Mouse (Mus musculus): ENCODE results near the gene Khnyn. TPM values are rescaled to one million over a fixed set of nuclear protein-coding genes. Genes with fewer than 3 reads are reported as not detected.

Khnyn gene
- polyA plus RNA-seq, 1 experiment from 2014 or later = 20.5 TPM

DNA sequence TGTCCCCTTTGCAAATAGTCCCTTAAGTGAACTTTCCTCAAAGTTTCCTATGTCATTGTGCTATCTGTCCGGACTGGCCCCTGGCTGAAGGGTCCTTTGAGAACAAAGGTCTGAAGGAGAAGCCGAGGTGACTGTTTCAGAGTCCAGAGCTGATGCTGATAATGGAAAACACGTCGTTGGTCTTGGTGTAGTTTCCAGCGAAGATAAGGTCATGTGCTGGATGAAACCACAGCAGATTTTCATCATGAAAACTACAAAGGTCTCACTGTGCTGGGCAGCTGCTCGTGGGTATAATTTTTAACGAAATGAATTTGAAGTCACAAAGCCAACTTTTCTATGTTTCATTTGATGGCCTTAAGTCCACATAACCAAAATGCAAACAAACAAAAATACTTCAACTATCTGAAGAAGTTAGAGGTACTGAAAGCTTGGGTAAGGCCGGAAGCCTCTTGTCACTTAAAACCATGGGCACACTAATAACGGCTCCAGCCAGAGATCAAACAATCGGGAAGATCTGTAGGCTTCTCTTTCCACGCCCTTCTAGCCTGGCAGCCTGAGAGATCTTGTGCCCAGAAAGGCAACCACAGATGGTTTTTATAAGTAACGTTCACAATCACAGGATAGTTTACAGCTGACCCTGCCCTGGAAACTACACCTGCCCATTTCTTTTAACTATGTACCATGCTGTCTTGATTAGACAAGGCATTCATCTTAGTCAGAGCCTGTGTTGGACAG lies 44.7 kb downstream of the Khnyn start:
- Histone ChIP-seq H3K4me2 (no peak overlapping the region), H3K4me3 (no peak overlapping the region), H3K4me1 (peaks cover 7% of the 10 kb centered on the region; the same call in 1 of the 2 replicates), H3K27ac (no peak overlapping the region), H3K27me3 (no peaks in the 10 kb centered on the region), H3K36me3 (no peaks in the 10 kb centered on the region), H3K9ac (no peak overlapping the region), H3K9me3 (no peaks in the 10 kb centered on the region)
- no peak for ATAC-seq (ENCODE audit: insufficient number of reproducible peaks, low FRiP score, low TSS enrichment, low read depth)
- 29% methylated on average over 12 of the region's 12 CpGs for WGBS

- 0 out of 2 replicates have a peak, but pooled peaks have one; percentile 24 for ATAC-seq (ENCODE audit: insufficient number of reproducible peaks, low FRiP score, low TSS enrichment, low read depth)
- Histone ChIP-seq H3K27me3 (no peaks in the 10 kb centered on the region), H3K36me3 (no peaks in the 10 kb centered on the region), H3K4me1 (peaks cover 7% of the 10 kb centered on the region; the same call in 1 of the 2 replicates), H3K4me2 (no peak overlapping the region), H3K4me3 (no peak overlapping the region), H3K9ac (no peak overlapping the region), H3K27ac (no peak overlapping the region), H3K9me3 (no peaks in the 10 kb centered on the region)
- WGBS = 15% methylated on average over 7 of the region's 7 CpGs
Measured at GRCm38 (mm10) chr14:55933586-55933985, 48.8 kb downstream of the Khnyn start.

DNA sequence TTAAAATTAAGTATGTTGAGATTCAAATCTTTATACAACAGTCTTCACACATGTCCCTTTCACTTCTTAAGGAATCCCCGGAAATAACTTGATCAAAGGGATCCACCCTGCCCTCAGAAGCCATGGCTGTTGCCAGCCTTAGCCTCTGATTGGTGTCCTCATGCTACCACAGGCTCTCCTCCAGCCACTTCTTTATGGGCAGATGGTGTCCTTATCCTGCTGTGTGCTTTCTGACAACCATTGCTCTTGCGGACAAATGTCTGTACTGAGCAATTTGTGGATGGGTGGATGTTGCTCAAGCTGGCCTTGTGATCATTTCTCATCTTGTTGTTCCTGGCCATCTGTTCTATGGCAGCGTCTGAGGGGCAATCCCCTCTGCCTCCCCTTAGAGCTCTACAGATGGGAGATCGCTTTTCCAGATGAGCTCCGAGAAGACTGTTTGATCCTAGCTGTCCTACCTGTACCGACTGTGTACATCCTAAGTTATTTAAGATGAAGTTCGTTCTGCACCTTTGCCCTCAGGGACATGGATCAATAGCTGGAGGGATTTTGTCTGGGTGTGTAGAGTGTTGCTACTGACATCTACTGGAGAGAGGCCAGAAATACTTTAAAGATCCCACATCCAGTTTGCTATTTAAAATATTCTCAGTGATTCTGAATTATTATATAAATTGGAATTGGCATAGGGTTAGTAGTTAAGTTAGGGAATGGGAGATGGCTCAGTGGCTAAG lies 55.5 kb downstream of the Khnyn start:
- Histone ChIP-seq H3K9ac (no peak overlapping the region), H3K36me3 (no peaks in the 10 kb centered on the region), H3K4me3 (no peak overlapping the region), H3K27ac (no peak overlapping the region), H3K27me3 (0 out of 2 replicates have a peak, but pooled peaks cover 3% of the 10 kb centered on the region), H3K9me3 (no peaks in the 10 kb centered on the region), H3K4me2 (no peak overlapping the region), H3K4me1 (no peaks in the 10 kb centered on the region)
- 25% methylated on average over 7 of the region's 7 CpGs for WGBS
- ATAC-seq (ENCODE audit: insufficient number of reproducible peaks, low FRiP score, low TSS enrichment, low read depth) = no peak

DNA sequence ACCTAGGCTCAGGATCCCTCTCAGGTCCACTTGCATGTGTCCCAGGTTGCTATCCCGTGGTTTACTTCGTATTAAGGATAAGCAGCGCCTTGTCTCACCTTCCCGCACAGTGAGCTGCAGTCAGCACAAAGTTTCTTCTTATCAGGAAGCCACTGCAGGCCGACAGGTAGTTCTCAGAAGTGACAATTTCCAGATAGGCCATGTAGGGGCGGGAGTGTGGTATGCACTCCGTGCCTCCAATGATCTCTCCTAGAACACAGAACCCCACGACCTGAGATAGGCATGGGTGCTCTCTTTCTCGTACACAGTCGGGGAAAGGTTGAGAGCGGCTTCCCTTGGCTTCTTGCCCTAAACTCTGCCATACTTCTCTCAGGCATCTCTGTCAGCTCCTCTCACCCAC lies 58.9 kb downstream of the Khnyn start:
- Histone ChIP-seq H3K9ac (no peak overlapping the region), H3K36me3 (no peaks in the 10 kb centered on the region), H3K9me3 (no peaks in the 10 kb centered on the region), H3K4me1 (no peaks in the 10 kb centered on the region), H3K4me2 (no peak overlapping the region), H3K4me3 (no peak overlapping the region), H3K27me3 (0 out of 2 replicates have a peak, but pooled peaks cover 3% of the 10 kb centered on the region), H3K27ac (no peak overlapping the region)
- 79% methylated on average over 11 of the region's 11 CpGs for WGBS
- no peak for ATAC-seq (ENCODE audit: insufficient number of reproducible peaks, low FRiP score, low TSS enrichment, low read depth)

DNA sequence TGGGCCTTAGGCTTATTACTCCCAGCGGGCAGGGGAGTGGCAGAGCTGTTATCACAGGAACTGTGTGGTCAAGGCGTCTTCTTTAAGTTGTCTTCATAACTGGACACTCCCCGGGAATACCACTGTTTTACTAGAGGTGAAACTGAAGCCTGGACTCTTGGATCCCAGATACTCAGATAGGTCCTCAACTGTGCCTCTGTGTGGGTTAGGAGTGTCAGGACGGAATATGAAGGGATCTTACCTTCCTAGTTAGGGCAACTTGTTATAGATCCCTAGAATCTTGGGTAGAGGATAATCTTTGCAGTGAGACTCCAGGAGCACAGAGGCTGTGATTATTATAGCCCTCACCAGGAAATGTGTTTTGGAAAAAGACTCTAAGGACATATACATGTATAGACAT lies 59.8 kb downstream of the Khnyn start, which contains the start of gene Cma1:
TSS of gene Cma1 (minus strand) at position 101 of the 400 bp plus-strand sequence.
- Histone ChIP-seq H3K27ac (no peak within 1 kb of the TSS), H3K4me3 (no peak within 1 kb of the TSS), H3K27me3 (0 out of 2 replicates have a peak, but pooled peaks cover 3% of the 10 kb centered on the region), H3K9ac (no peak within 1 kb of the TSS), H3K36me3 (no peaks in the 10 kb centered on the region), H3K4me1 (no peaks in the 10 kb centered on the region), H3K4me2 (no peak within 1 kb of the TSS), H3K9me3 (no peaks in the 10 kb centered on the region)
- 78% methylated on average over 4 of the region's 4 CpGs for WGBS
- ATAC-seq (ENCODE audit: insufficient number of reproducible peaks, low FRiP score, low TSS enrichment, low read depth) = no peak

DNA sequence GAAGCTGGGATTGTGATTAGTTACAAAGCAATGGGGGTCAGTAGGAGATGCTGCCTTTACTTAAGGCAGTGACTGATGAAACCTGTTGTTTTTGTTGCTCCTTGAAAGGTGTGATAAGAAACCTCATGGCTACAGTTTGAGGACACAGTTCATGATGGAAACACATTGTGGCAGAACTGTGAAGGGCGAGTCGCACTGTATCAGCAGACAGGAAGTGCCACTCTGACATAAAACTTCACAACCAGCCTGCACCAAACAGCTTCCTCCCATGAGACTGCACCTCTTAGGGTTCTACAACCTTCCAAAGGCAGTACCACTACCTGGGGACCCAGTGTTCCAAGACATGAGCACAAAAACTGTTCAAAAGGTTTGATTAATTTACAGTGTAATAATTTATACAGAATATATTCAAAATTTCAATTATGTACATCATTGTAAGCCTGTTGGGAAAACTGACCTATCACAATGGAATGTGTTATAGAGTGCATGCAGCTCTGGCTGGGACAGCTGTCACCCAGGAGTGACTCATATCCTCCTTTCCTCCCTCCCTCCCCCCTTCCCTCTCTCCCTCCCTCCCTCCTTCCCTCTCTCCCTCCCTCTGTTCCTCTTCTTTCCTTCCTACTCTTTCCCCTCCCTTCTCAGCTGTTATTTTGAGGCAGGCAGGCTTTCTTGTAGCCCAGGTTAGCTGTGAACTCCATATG lies 61.7 kb downstream of the Khnyn start:
- WGBS = 66% methylated on average over 2 of the region's 2 CpGs
- ATAC-seq (ENCODE audit: insufficient number of reproducible peaks, low FRiP score, low TSS enrichment, low read depth) = no peak
- H3K9ac ChIP-seq = no peak overlapping the region

More for the DNA sequence above, 61.7 kb downstream of the Khnyn start:
- Histone ChIP-seq H3K4me2 (no peak overlapping the region), H3K4me1 (no peaks in the 10 kb centered on the region), H3K9me3 (no peaks in the 10 kb centered on the region), H3K36me3 (no peaks in the 10 kb centered on the region), H3K4me3 (no peak overlapping the region), H3K27me3 (0 out of 2 replicates have a peak, but pooled peaks cover 3% of the 10 kb centered on the region), H3K27ac (no peak overlapping the region)

Other genes with a start within 250 kb of the Khnyn start
- gene Ipo4, start 249.0 kb upstream of the Khnyn start, polyA plus RNA-seq (2015; fragmentation: Nextera tagmentation; extraction: Ambion mirVana) = 107 and 125 TPM in 2 replicates
- 1.5 and 1.6 TPM in 2 replicates for gene Gm49378, start 247.1 kb upstream of the Khnyn start, polyA plus RNA-seq (2015; fragmentation: Nextera tagmentation; extraction: Ambion mirVana)
- gene Tm9sf1, start 241.1 kb upstream of the Khnyn start, polyA plus RNA-seq (2015; fragmentation: Nextera tagmentation; extraction: Ambion mirVana) = 115 and 124 TPM in 2 replicates
- gene Tssk4, start 234.8 kb upstream of the Khnyn start, polyA plus RNA-seq (2015; fragmentation: Nextera tagmentation; extraction: Ambion mirVana) = 1.0 and 1.1 TPM in 2 replicates
- 56.0 and 58.7 TPM in 2 replicates for gene Mdp1, start 224.4 kb upstream of the Khnyn start, polyA plus RNA-seq (2015; fragmentation: Nextera tagmentation; extraction: Ambion mirVana)
- gene Gmpr2, start 213.0 kb upstream of the Khnyn start, polyA plus RNA-seq (2015; fragmentation: Nextera tagmentation; extraction: Ambion mirVana) = 61.0 and 61.1 TPM in 2 replicates
- gene Nedd8, start 212.8 kb upstream of the Khnyn start, polyA plus RNA-seq (2015; fragmentation: Nextera tagmentation; extraction: Ambion mirVana) = 536 and 558 TPM in 2 replicates
- 31.5 and 33.3 TPM in 2 replicates for gene Tinf2, start 203.1 kb upstream of the Khnyn start, polyA plus RNA-seq (2015; fragmentation: Nextera tagmentation; extraction: Ambion mirVana)
- gene Tgm1, start 171.0 kb upstream of the Khnyn start, polyA plus RNA-seq (2015; fragmentation: Nextera tagmentation; extraction: Ambion mirVana) = 47.8 and 48.0 TPM in 2 replicates
- gene Rabggta, start 162.7 kb upstream of the Khnyn start, polyA plus RNA-seq (2015; fragmentation: Nextera tagmentation; extraction: Ambion mirVana) = 29.4 and 31.3 TPM in 2 replicates
- 83.3 and 93.4 TPM in 2 replicates for gene Dhrs1, start 139.3 kb upstream of the Khnyn start, polyA plus RNA-seq (2015; fragmentation: Nextera tagmentation; extraction: Ambion mirVana)
- gene Nop9, start 139.3 kb upstream of the Khnyn start, polyA plus RNA-seq (2015; fragmentation: Nextera tagmentation; extraction: Ambion mirVana) = 27.9 and 31.9 TPM in 2 replicates
- 0.58 and 0.74 TPM in 2 replicates for gene Cideb, start 126.5 kb upstream of the Khnyn start, polyA plus RNA-seq (2015; fragmentation: Nextera tagmentation; extraction: Ambion mirVana)
- gene Ltb4r2, start 123.5 kb upstream of the Khnyn start, polyA plus RNA-seq (2015; fragmentation: Nextera tagmentation; extraction: Ambion mirVana) = 0.83 and 1.3 TPM in 2 replicates
- gene Ltb4r1, start 119.0 kb upstream of the Khnyn start, polyA plus RNA-seq (2015; fragmentation: Nextera tagmentation; extraction: Ambion mirVana) = 1.2 and 1.4 TPM in 2 replicates
- 16.8 and 21.3 TPM in 2 replicates for gene Adcy4, start 100.9 kb upstream of the Khnyn start, polyA plus RNA-seq (2015; fragmentation: Nextera tagmentation; extraction: Ambion mirVana)
- gene Ripk3, start 96.1 kb upstream of the Khnyn start, polyA plus RNA-seq (2015; fragmentation: Nextera tagmentation; extraction: Ambion mirVana) = 35.0 and 37.6 TPM in 2 replicates
- gene Nfatc4, start 61.8 kb upstream of the Khnyn start, polyA plus RNA-seq (2015; fragmentation: Nextera tagmentation; extraction: Ambion mirVana) = 89.3 and 95.9 TPM in 2 replicates
- 21.6 and 25.5 TPM in 2 replicates for gene Nynrin, start 30.9 kb upstream of the Khnyn start, polyA plus RNA-seq (2015; fragmentation: Nextera tagmentation; extraction: Ambion mirVana)
- gene Cbln3, start 555 bp upstream of the Khnyn start, polyA plus RNA-seq (2015; fragmentation: Nextera tagmentation; extraction: Ambion mirVana) = 0.24 and 0.46 TPM in 2 replicates
- gene Sdr39u1, start 15.3 kb downstream of the Khnyn start, polyA plus RNA-seq (2015; fragmentation: Nextera tagmentation; extraction: Ambion mirVana) = 87.1 and 91.0 TPM in 2 replicates
- 401 and 411 TPM in 2 replicates for gene Cma1, start 59.7 kb downstream of the Khnyn start, polyA plus RNA-seq (2015; fragmentation: Nextera tagmentation; extraction: Ambion mirVana)
- gene Cma2, start 66.0 kb downstream of the Khnyn start, polyA plus RNA-seq (2015; fragmentation: Nextera tagmentation; extraction: Ambion mirVana) = 1.00 and 1.0 TPM in 2 replicates
- gene Mcpt1, start 133.0 kb downstream of the Khnyn start, polyA plus RNA-seq (2015; fragmentation: Nextera tagmentation; extraction: Ambion mirVana) = 0.14 and 0.35 TPM in 2 replicates
- not detected in 2 replicates for gene Mcpt9, start 145.5 kb downstream of the Khnyn start, polyA plus RNA-seq (2015; fragmentation: Nextera tagmentation; extraction: Ambion mirVana)
- gene Mcpt2, start 157.1 kb downstream of the Khnyn start, polyA plus RNA-seq (2015; fragmentation: Nextera tagmentation; extraction: Ambion mirVana) = 1.6 and 1.9 TPM in 2 replicates
- gene Mcpt4, start 177.4 kb downstream of the Khnyn start, polyA plus RNA-seq (2015; fragmentation: Nextera tagmentation; extraction: Ambion mirVana) = 8.6 and 10.2 TPM in 2 replicates
- gene Mcpt8, start 200.3 kb downstream of the Khnyn start, polyA plus RNA-seq (2015; fragmentation: Nextera tagmentation; extraction: Ambion mirVana) = 2.1 and 2.3 TPM in 2 replicates
- 0.53 and 0.72 TPM in 2 replicates for gene Ctsg, start 217.6 kb downstream of the Khnyn start, polyA plus RNA-seq (2015; fragmentation: Nextera tagmentation; extraction: Ambion mirVana)
- 0.52 TPM in 1 of 2 replicates, not detected in the other for gene Gzme, start 235.7 kb downstream of the Khnyn start, polyA plus RNA-seq (2015; fragmentation: Nextera tagmentation; extraction: Ambion mirVana)
- not detected in 2 replicates for gene Gzmd, start 247.7 kb downstream of the Khnyn start, polyA plus RNA-seq (2015; fragmentation: Nextera tagmentation; extraction: Ambion mirVana)